Mouse (Mus musculus): Measurements from ENCODE around the gene Hydin. TPM values are rescaled to one million over a fixed set of nuclear protein-coding genes. Genes with fewer than 3 reads are reported as not detected.

The Hydin gene
- total and polyA plus RNA-seq, 3 experiments: 0.05 TPM; not detected in 2

DNA sequence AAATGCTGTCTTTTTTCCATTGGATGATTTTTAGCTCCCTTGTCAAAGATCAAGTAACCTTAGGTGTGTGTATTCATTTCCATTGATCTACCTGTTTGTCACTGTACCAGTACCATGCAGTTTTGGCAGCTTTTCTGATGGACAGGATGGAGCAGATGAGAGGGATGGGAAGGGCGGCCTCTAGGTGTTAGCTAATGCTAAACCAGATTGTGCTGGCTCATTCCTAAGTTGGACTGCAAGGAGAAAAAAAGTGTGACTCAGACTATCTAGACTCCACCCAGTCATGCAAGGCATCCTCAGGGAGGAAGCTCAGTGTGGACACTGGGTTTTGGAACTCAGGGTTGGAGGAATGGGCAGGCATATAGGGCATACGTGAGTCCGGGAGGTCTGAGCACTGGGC is 381.8 kb downstream of the Hydin start:
- ATAC-seq (ENCODE audit: extremely low read depth, insufficient number of reproducible peaks, low FRiP score, poor library complexity, severe bottlenecking): no peak
- Histone ChIP-seq H3K4me3 (ENCODE audit: low read depth, low read length) (no peak overlapping the region), H3K4me1 (ENCODE audit: insufficient read depth, low read depth, low read length) (no peaks in the 10 kb centered on the region; the same call in 1 of the 2 replicates), H3K9me3 (replicated peaks) (no peaks in the 10 kb centered on the region), H3K27me3 (ENCODE audit: insufficient read depth, low read length) (no peaks in the 10 kb centered on the region), H3K36me3 (replicated peaks) (peaks cover 81% of the 10 kb centered on the region)
- TF ChIP-seq POLR2AphosphoS5 (IDR thresholded peaks at IDR 0.05; ENCODE audit: insufficient replicate concordance, low read depth, low read length): no peak
- no peak for DNase-seq (ENCODE audit: low spot score)

DNA sequence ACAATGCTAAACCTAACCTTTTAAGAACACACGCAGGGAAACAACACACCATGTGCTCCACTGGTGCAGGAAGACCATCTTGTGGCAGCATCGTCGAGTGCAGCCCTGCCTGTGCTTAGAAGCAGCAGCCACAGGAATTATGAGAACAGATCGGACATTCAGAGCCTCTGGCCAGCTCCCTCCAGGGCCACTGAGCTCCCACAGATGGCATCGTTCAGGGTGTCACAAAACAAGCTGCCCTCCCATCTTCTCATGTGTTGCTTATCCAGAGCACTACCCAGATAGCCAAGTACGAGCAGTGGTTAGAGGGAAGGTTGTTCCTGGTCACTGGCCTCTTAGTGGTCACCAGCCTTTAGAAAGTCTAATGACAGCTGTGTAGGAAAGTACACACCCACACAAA is 382.5 kb downstream of the Hydin start:
- ATAC-seq (ENCODE audit: extremely low read depth, insufficient number of reproducible peaks, low FRiP score, poor library complexity, severe bottlenecking): no peak
- DNase-seq (ENCODE audit: low spot score): no peak
- Histone ChIP-seq H3K4me1 (ENCODE audit: insufficient read depth, low read depth, low read length) (no peaks in the 10 kb centered on the region; the same call in 1 of the 2 replicates), H3K9me3 (replicated peaks) (no peaks in the 10 kb centered on the region), H3K4me3 (ENCODE audit: low read depth, low read length) (no peak overlapping the region), H3K36me3 (replicated peaks) (peaks cover 81% of the 10 kb centered on the region), H3K27me3 (ENCODE audit: insufficient read depth, low read length) (no peaks in the 10 kb centered on the region)
- TF ChIP-seq POLR2AphosphoS5 (IDR thresholded peaks at IDR 0.05; ENCODE audit: insufficient replicate concordance, low read depth, low read length) (no peak), GATA2 (IDR thresholded peaks at IDR 0.05; ENCODE audit: borderline replicate concordance, low read depth, low read length) (no peak), GATA1 (IDR thresholded peaks at IDR 0.05; ENCODE audit: borderline replicate concordance, low read length) (no peak), TAL1 (conservative IDR thresholded peaks at IDR 0.05; ENCODE audit: low read depth, low read length) (no peak), CTCF (IDR thresholded peaks at IDR 0.05; ENCODE audit: low read depth, low read length) (no peak)

DNA sequence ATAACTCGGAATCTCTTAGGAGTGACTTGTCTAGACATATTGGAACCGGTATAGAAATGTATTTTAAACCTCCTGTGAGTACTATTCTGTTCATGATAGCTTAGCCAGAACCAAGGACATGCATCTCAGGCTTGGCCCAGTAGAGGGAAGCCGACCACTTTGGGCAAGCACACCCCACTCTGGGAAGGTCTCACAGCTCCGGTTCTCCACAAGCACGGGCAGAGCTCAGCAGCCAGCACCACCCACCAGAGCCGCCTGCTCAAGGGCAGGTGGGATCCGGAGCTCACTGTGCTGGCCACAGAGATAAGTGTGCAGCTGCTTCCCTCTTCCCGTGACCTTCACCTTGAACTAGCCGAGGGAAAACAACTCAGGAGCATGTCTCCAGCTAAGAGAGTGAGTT is 384.1 kb downstream of the Hydin start:
- H3K27me3 ChIP-seq (ENCODE audit: insufficient read depth, low read length): no peaks in the 10 kb centered on the region
- H3K4me3 ChIP-seq (ENCODE audit: low read depth, low read length): no peak overlapping the region
- no peak for DNase-seq (ENCODE audit: low spot score)
- H3K36me3 ChIP-seq (replicated peaks): peaks cover 82% of the 10 kb centered on the region
- no peak for TF ChIP-seq CTCF (IDR thresholded peaks at IDR 0.05; ENCODE audit: low read depth, low read length)
- no peak for TF ChIP-seq GATA2 (IDR thresholded peaks at IDR 0.05; ENCODE audit: borderline replicate concordance, low read depth, low read length)
- no peak for TF ChIP-seq GATA1 (IDR thresholded peaks at IDR 0.05; ENCODE audit: borderline replicate concordance, low read length)
- TF ChIP-seq POLR2AphosphoS5 (IDR thresholded peaks at IDR 0.05; ENCODE audit: insufficient replicate concordance, low read depth, low read length): no peak
- no peak for TF ChIP-seq TAL1 (conservative IDR thresholded peaks at IDR 0.05; ENCODE audit: low read depth, low read length)
- H3K4me1 ChIP-seq (ENCODE audit: insufficient read depth, low read depth, low read length): no peaks in the 10 kb centered on the region; the same call in 1 of the 2 replicates
- H3K9me3 ChIP-seq (replicated peaks): no peaks in the 10 kb centered on the region
- ATAC-seq (ENCODE audit: extremely low read depth, insufficient number of reproducible peaks, low FRiP score, poor library complexity, severe bottlenecking): no peak

DNA sequence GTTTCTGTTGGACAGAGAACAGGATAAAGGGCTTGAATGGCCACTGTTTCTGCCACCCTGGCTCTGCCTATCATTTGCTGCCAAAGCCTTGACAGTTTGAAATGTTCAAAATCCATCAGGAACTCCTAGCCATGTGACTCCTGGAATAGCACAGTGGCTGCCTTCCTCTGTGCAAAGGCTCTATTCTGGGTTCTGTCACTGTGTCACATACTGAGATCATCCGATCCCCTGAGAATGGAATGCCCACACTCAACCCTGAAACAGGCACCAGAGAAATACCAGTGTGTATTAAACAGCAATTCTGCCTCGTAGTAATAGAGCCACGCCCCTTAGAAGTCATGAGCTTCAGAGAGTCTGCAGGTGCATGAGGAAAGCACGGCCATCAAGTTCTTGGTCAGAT is 385.1 kb downstream of the Hydin start:
- peaks cover 84% of the 10 kb centered on the region for H3K36me3 ChIP-seq (replicated peaks)
- TF ChIP-seq CTCF (IDR thresholded peaks at IDR 0.05; ENCODE audit: low read depth, low read length) (no peak), POLR2AphosphoS5 (IDR thresholded peaks at IDR 0.05; ENCODE audit: insufficient replicate concordance, low read depth, low read length) (no peak), GATA2 (IDR thresholded peaks at IDR 0.05; ENCODE audit: borderline replicate concordance, low read depth, low read length) (no peak), GATA1 (IDR thresholded peaks at IDR 0.05; ENCODE audit: borderline replicate concordance, low read length) (no peak)

DNA sequence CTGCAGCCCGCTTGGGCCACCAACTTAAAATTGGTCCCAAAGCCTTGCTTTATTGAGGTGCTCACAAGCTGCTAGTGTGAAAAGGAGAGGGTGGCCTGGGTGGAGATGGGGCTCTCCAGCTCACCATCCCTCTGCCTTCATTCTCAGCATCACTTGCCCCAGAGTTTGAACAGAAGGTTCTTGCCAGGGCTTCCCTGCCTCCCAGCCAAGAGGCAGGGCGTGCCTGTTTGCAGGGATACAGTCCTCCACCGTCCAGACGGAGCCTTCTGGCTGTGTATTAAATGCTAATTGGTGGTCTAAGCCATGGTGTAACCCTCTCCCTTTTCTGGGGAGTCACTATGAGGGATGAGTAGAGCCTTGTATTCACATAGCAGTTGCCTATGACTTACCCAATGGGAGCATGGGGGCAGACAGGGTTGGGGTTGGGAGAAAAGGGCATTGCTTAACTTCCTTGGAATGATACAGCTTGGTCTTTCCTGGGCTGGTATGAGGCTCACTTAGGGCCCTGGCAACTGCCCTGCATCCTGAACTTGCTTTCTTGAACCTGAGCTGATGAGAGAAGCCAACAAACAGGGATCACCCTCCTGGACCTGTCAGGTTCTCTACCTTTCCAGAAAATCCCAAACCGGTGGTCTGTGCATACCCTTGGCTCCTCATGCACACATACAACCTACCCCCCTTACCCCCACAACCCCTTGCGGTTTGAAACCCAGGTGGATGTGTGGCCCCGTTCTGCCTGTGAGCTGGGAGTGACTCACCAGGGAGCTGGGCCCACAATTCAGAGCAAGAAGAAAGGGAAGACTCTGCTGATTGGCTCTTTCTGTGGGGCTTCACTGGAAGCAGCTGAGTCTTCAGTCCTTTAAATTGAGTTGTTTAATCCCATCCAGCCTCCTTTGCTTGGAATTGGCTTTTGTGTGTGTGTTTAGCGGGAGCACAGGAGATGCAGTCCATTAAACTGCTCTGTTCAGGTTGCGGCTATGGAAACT is 387.6 kb downstream of the Hydin start:
- H3K4me1 ChIP-seq (ENCODE audit: insufficient read depth, low read depth, low read length): no peaks in the 10 kb centered on the region; the same call in 1 of the 2 replicates
- no peak overlapping the region for H3K4me3 ChIP-seq (ENCODE audit: low read depth, low read length)
- peaks cover 99% of the 10 kb centered on the region for H3K36me3 ChIP-seq (replicated peaks)
- no peaks in the 10 kb centered on the region for H3K9me3 ChIP-seq (replicated peaks)
- ATAC-seq (ENCODE audit: extremely low read depth, insufficient number of reproducible peaks, low FRiP score, poor library complexity, severe bottlenecking) (no peak), DNase-seq (ENCODE audit: low spot score) (no peak)
- TF ChIP-seq TAL1 (conservative IDR thresholded peaks at IDR 0.05; ENCODE audit: low read depth, low read length): no peak
- no peak for TF ChIP-seq GATA1 (IDR thresholded peaks at IDR 0.05; ENCODE audit: borderline replicate concordance, low read length)
- TF ChIP-seq CTCF (IDR thresholded peaks at IDR 0.05; ENCODE audit: low read depth, low read length): no peak
- TF ChIP-seq POLR2AphosphoS5 (IDR thresholded peaks at IDR 0.05; ENCODE audit: insufficient replicate concordance, low read depth, low read length): no peak
- no peak for TF ChIP-seq GATA2 (IDR thresholded peaks at IDR 0.05; ENCODE audit: borderline replicate concordance, low read depth, low read length)
- H3K27me3 ChIP-seq (ENCODE audit: insufficient read depth, low read length): no peaks in the 10 kb centered on the region

More for the DNA sequence above, 385.1 kb downstream of the Hydin start:
- ATAC-seq (ENCODE audit: extremely low read depth, insufficient number of reproducible peaks, low FRiP score, poor library complexity, severe bottlenecking): no peak
- Histone ChIP-seq H3K4me3 (ENCODE audit: low read depth, low read length) (no peak overlapping the region), H3K27me3 (ENCODE audit: insufficient read depth, low read length) (no peaks in the 10 kb centered on the region), H3K4me1 (ENCODE audit: insufficient read depth, low read depth, low read length) (no peaks in the 10 kb centered on the region; the same call in 1 of the 2 replicates), H3K9me3 (replicated peaks) (no peaks in the 10 kb centered on the region)
- DNase-seq (ENCODE audit: low spot score): no peak

DNA sequence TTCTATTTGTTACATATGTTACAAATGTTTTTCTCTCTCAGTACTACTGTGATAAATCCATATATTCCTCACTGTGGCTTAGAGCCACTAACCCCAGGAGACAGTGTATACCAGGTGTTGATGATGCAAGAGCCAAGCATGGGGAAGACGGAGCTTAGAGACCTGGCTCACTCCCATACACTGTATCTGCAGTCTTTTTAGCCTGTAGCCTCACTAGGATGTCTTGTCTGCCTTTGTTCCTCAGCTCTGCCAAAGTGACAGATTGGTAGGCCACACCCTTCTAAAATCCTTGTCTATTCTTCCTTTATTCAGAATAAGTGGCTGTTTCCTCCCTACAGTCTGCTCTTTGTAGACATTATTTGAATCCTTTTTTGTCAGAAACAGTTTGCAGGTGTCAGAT is 389.1 kb downstream of the Hydin start:
- Histone ChIP-seq H3K4me3 (ENCODE audit: low read depth, low read length) (no peak overlapping the region), H3K36me3 (replicated peaks) (peaks cover 99% of the 10 kb centered on the region), H3K27me3 (ENCODE audit: insufficient read depth, low read length) (no peaks in the 10 kb centered on the region), H3K4me1 (ENCODE audit: insufficient read depth, low read depth, low read length) (no peaks in the 10 kb centered on the region; the same call in 1 of the 2 replicates), H3K9me3 (replicated peaks) (no peaks in the 10 kb centered on the region)
- ATAC-seq (ENCODE audit: extremely low read depth, insufficient number of reproducible peaks, low FRiP score, poor library complexity, severe bottlenecking) (no peak), DNase-seq (ENCODE audit: low spot score) (no peak)
- TF ChIP-seq GATA2 (IDR thresholded peaks at IDR 0.05; ENCODE audit: borderline replicate concordance, low read depth, low read length): no peak
- no peak for TF ChIP-seq CTCF (IDR thresholded peaks at IDR 0.05; ENCODE audit: low read depth, low read length)
- no peak for TF ChIP-seq TAL1 (conservative IDR thresholded peaks at IDR 0.05; ENCODE audit: low read depth, low read length)
- TF ChIP-seq POLR2AphosphoS5 (IDR thresholded peaks at IDR 0.05; ENCODE audit: insufficient replicate concordance, low read depth, low read length): no peak
- no peak for TF ChIP-seq GATA1 (IDR thresholded peaks at IDR 0.05; ENCODE audit: borderline replicate concordance, low read length)
